Mouse (Mus musculus) embryonic fibroblast, embryonic 13.5 days (primary cell): ENCODE data around the gene Zfp276.

Experiments used
- CTCF ChIP-seq: IDR thresholded peaks from 2 replicates; pipeline ENCODE4 v1.5.1; 2011; ENCODE audit warnings: mild to moderate bottlenecking, control low read depth, low read length, moderate library complexity, borderline replicate concordance; ENCODE audit not compliant: insufficient read depth
- POLR2A ChIP-seq: IDR thresholded peaks from 2 replicates; pipeline ENCODE4 v1.6.1; 2011; ENCODE audit warnings: low read depth, mild to moderate bottlenecking, control low read depth, low read length, moderate library complexity

GRCm38 (mm10) chr8:123279828-123280227 lies 25.8 kb downstream of the Zfp276 start:
- TF ChIP-seq POLR2A = no peak
- TF ChIP-seq CTCF = no peak
